Mouse (Mus musculus): ENCODE measurements around the gene Lhx4. TPM values are rescaled to one million over a fixed set of nuclear protein-coding genes. Genes with fewer than 3 reads are reported as not detected.

Gene Lhx4
- polyA plus RNA-seq, 1 experiment from 2014 or later: 0.12 TPM

DNA sequence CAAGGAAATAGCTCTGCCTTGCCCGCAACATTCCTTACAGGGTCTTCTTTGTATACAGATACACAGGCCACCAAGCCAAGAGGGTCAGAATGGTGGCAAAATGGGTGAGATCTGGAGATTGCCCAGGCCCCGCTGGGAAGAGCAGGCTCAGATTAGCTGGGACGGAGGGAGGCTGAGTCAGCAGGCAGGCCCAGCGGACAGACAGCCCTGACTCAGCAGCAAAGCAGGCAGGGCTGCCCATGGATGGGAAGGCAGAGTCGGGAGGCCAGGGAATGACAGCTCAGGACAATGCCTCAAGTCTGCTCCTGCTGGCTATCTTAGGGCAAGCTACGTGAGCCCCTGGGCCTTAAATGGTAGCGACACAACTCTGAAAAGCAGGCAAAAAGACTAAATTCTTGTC, 34.4 kb upstream of the Lhx4 start:
- peaks cover 34% of the 10 kb centered on the region for H3K36me3 ChIP-seq (ENCODE audit: control insufficient read depth, insufficient read depth, low read length)
- 68% methylated on average over 7 of the region's 7 CpGs for WGBS

DNA sequence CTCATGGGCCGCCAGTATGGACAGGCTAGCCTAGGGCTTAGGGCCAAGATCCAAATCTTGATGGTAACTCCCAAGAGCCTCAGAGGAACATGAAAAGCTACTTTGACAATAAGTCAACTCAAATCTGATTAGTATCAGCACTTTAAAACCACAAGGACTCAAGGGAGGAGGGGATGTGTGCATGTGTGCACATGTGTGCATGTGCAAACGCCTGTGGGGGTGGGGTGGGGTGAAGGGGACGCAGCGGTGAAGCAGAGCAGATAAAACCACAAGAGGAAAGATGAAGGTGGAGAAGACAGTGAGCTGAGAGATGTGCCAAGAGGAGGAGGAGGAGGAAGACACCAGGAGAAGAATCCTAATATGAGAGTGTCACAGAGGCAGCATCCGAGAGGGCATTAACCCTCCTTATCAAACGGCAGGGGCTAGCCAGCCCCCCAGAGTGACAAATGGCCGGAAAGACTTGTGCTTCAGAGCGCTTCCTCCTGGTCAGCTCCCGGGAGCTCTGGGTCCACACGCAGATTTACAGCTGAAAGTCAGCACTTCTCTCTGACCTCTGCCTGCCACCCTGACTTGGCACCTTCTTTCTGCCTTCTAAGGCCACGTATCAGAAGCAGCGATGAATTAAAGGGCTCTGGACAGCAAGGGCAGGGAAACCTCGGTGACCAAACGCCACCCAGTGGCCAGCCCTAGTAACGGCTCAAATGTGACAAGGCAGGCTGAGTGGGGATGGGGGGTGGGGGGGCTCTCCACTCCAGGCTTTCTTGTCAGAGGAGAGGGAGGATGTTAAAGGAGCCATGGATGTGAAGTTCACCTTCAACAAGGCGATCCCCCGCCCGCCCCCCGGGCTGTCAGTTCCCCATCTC, 33.1 kb upstream of the Lhx4 start:
- 35% methylated on average over 19 of the region's 19 CpGs for WGBS
- no peak for ATAC-seq (ENCODE audit: insufficient number of reproducible peaks, insufficient read depth, low FRiP score, low read depth)
- H3K9me3 ChIP-seq (ENCODE audit: control insufficient read depth, low read depth, low read length): no peaks in the 10 kb centered on the region
- no peak overlapping the region for H3K27ac ChIP-seq (ENCODE audit: low read length)
- no peaks in the 10 kb centered on the region for H3K27me3 ChIP-seq (ENCODE audit: control insufficient read depth, insufficient read depth, low read length)
- no peak overlapping the region for H3K4me2 ChIP-seq (replicated peaks; ENCODE audit: low read depth, low read length)
- H3K9ac ChIP-seq (replicated peaks; ENCODE audit: low read depth, low read length): no peak overlapping the region
- H3K4me3 ChIP-seq (ENCODE audit: low read depth, low read length): no peak overlapping the region
- H3K4me1 ChIP-seq (ENCODE audit: control insufficient read depth, insufficient read depth, low read length): no peaks in the 10 kb centered on the region
- peaks cover 27% of the 10 kb centered on the region for H3K36me3 ChIP-seq (ENCODE audit: control insufficient read depth, insufficient read depth, low read length)

More for the DNA sequence above, 34.4 kb upstream of the Lhx4 start:
- ATAC-seq (ENCODE audit: insufficient number of reproducible peaks, insufficient read depth, low FRiP score, low read depth): no peak
- Histone ChIP-seq H3K9ac (replicated peaks; ENCODE audit: low read depth, low read length) (no peak overlapping the region), H3K27me3 (ENCODE audit: control insufficient read depth, insufficient read depth, low read length) (no peaks in the 10 kb centered on the region), H3K27ac (ENCODE audit: low read length) (no peak overlapping the region), H3K4me2 (replicated peaks; ENCODE audit: low read depth, low read length) (no peak overlapping the region), H3K4me1 (ENCODE audit: control insufficient read depth, insufficient read depth, low read length) (no peaks in the 10 kb centered on the region), H3K4me3 (ENCODE audit: low read depth, low read length) (no peak overlapping the region), H3K9me3 (ENCODE audit: control insufficient read depth, low read depth, low read length) (no peaks in the 10 kb centered on the region)

DNA sequence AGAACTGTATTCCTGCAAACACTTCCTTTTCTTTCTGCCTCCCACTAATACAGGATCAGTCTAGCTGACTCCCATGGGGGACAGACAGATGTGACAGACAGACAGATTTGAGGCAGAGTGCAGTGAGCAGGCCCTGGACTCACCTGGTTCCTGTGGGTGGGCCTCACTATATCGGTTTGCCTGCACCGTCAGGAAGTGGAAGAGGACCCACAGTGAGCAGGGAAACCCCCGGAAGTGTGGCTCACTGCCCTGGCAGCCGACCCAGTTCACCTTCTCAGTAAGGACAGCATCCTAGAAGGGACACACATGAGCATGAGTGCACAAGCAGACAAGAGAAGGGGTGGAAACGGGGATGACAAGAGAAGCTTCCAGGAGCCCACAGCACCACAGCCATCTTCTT, 30.9 kb upstream of the Lhx4 start:
- 74% methylated on average over 5 of the region's 5 CpGs for WGBS
- no peak overlapping the region for H3K4me2 ChIP-seq (replicated peaks; ENCODE audit: low read depth, low read length)
- H3K4me3 ChIP-seq (ENCODE audit: low read depth, low read length): no peak overlapping the region
- H3K4me1 ChIP-seq (ENCODE audit: control insufficient read depth, insufficient read depth, low read length): no peaks in the 10 kb centered on the region
- peaks cover 14% of the 10 kb centered on the region for H3K36me3 ChIP-seq (ENCODE audit: control insufficient read depth, insufficient read depth, low read length)
- H3K9me3 ChIP-seq (ENCODE audit: control insufficient read depth, low read depth, low read length): no peaks in the 10 kb centered on the region
- H3K27ac ChIP-seq (ENCODE audit: low read length): no peak overlapping the region
- no peak overlapping the region for H3K9ac ChIP-seq (replicated peaks; ENCODE audit: low read depth, low read length)
- ATAC-seq (ENCODE audit: insufficient number of reproducible peaks, insufficient read depth, low FRiP score, low read depth): no peak
- no peaks in the 10 kb centered on the region for H3K27me3 ChIP-seq (ENCODE audit: control insufficient read depth, insufficient read depth, low read length)

DNA sequence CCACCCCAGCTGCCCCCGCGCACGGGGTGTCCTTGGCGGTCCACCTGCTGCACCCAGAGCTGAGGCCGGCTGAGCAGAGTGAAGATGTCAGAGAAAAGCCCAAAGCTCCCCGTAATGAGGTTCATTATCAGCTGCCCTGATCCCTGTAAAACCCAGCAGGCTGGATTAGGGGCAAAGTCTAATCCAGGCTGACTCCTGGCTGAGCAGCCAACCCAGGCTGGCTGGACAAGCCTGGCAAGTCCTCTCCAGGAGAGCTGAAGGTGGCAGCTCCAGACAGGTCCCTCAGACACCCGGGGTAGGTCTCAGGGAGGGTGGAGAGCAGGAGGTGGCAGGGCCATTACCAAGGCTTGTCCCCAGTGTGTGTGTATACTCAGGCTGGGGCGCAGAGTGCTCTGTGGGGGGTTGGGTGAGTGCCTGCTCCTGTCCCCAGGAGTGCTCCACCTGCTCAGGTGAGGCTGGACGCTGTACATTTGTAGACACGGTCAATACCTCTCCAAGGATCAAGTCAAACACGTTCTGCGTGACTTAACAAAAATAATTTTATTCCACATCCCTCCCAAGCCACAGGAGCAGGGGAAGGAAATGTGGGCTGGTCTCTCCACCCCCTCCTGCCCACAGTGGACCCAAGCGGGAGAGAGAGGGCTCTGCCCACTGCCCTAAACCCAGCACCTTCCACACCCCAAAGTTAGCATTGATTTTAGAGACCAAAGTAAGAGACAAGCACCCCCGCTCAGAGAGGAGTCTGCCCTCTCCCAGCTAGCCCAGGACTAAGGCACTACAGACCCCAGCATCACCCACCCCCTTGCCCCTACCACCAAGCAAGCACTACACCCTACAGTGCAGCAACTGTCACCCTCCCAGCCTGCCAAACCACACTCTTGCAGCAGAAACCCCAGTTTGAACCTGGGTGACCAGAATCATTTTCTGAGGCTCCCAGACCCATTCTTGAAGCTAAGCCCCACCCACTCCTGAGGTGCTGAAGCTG, 26.4 kb upstream of the Lhx4 start:
- ATAC-seq (ENCODE audit: insufficient number of reproducible peaks, insufficient read depth, low FRiP score, low read depth): peak; percentile 77
- H3K9me3 ChIP-seq (ENCODE audit: control insufficient read depth, low read depth, low read length): no peaks in the 10 kb centered on the region
- H3K9ac ChIP-seq (replicated peaks; ENCODE audit: low read depth, low read length): no peak overlapping the region
- no peak overlapping the region for H3K4me3 ChIP-seq (ENCODE audit: low read depth, low read length)
- H3K27me3 ChIP-seq (ENCODE audit: control insufficient read depth, insufficient read depth, low read length): no peaks in the 10 kb centered on the region
- H3K36me3 ChIP-seq (ENCODE audit: control insufficient read depth, insufficient read depth, low read length): peaks cover 9% of the 10 kb centered on the region
- WGBS: 58% methylated on average over 14 of the region's 14 CpGs
- H3K27ac ChIP-seq (ENCODE audit: low read length): no peak overlapping the region
- H3K4me2 ChIP-seq (replicated peaks; ENCODE audit: low read depth, low read length): no peak overlapping the region
- H3K4me1 ChIP-seq (ENCODE audit: control insufficient read depth, insufficient read depth, low read length): no peaks in the 10 kb centered on the region

DNA sequence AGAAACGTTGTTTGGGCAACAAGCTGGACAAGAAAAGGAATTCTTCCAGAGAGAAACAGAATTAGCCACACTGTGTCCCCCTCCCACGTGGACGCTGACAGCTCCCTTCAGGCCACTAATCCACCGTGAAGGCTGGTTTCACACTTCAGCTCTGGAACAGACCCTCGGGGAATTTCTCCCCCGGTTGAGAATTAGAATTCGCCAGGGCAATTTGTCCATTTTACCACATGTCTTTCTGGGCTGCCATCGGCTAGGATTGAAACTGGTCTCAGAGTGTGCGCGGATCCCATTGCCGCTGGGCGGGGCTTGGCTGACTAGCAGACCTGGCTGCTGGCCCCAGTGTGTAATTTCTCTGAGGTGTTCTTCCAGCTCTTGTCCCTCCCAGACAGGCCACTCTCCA, 7.7 kb upstream of the Lhx4 start:
- Histone ChIP-seq H3K36me3 (ENCODE audit: control insufficient read depth, insufficient read depth, low read length) (no peaks in the 10 kb centered on the region), H3K4me1 (ENCODE audit: control insufficient read depth, insufficient read depth, low read length) (no peaks in the 10 kb centered on the region), H3K4me2 (replicated peaks; ENCODE audit: low read depth, low read length) (no peak overlapping the region), H3K27ac (ENCODE audit: low read length) (no peak overlapping the region), H3K9me3 (ENCODE audit: control insufficient read depth, low read depth, low read length) (no peaks in the 10 kb centered on the region), H3K9ac (replicated peaks; ENCODE audit: low read depth, low read length) (no peak overlapping the region), H3K4me3 (ENCODE audit: low read depth, low read length) (no peak overlapping the region), H3K27me3 (ENCODE audit: control insufficient read depth, insufficient read depth, low read length) (no peaks in the 10 kb centered on the region)
- no peak for ATAC-seq (ENCODE audit: insufficient number of reproducible peaks, insufficient read depth, low FRiP score, low read depth)
- 72% methylated on average over 12 of the region's 12 CpGs for WGBS

DNA sequence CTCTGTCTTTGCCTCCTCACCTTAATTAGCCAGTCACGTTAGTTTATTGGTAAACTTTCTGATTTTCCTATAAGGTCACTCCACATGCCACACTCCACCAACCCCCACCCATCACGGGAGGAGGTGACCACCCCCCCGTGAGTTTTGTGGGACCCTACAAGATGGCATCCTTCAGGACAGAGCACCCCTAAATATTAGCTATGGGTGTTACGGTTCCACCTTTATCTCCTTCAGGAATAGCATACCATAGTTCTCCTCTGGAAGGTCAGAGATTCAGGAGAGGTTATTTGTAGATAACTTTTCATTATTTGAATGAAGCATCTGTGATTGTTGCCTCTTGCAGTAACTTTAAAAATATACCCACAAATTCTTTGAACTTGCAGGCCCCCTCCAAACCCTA, 7.2 kb upstream of the Lhx4 start:
- Histone ChIP-seq H3K4me2 (replicated peaks; ENCODE audit: low read depth, low read length) (no peak overlapping the region), H3K9me3 (ENCODE audit: control insufficient read depth, low read depth, low read length) (no peaks in the 10 kb centered on the region), H3K4me1 (ENCODE audit: control insufficient read depth, insufficient read depth, low read length) (no peaks in the 10 kb centered on the region), H3K27ac (ENCODE audit: low read length) (no peak overlapping the region), H3K9ac (replicated peaks; ENCODE audit: low read depth, low read length) (no peak overlapping the region), H3K36me3 (ENCODE audit: control insufficient read depth, insufficient read depth, low read length) (no peaks in the 10 kb centered on the region), H3K4me3 (ENCODE audit: low read depth, low read length) (no peak overlapping the region), H3K27me3 (ENCODE audit: control insufficient read depth, insufficient read depth, low read length) (no peaks in the 10 kb centered on the region)
- no peak for ATAC-seq (ENCODE audit: insufficient number of reproducible peaks, insufficient read depth, low FRiP score, low read depth)
- 88% methylated on average over 4 of the region's 4 CpGs for WGBS

DNA sequence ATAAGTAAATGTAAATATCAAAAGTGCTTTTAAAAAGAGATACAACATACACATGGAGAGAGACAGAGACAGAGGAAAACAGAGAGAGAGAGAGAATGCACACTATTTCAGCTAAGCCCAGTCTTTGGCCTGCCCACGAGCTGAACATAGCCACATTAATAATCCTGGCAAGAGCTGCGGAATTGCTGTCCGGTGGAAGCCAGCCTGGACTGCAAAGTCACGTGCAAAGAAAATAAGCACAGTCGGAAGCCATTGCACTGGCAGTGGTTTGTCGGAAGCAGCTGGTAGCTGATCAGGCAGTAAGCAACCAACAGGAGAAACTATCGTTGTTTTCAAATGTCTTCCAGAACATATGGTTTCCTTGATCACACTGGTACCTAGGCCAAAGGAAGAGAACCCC, 6.1 kb upstream of the Lhx4 start:
- no peaks in the 10 kb centered on the region for H3K9me3 ChIP-seq (ENCODE audit: control insufficient read depth, low read depth, low read length)
- no peaks in the 10 kb centered on the region for H3K4me1 ChIP-seq (ENCODE audit: control insufficient read depth, insufficient read depth, low read length)
- H3K4me3 ChIP-seq (ENCODE audit: low read depth, low read length): no peak overlapping the region
- H3K27me3 ChIP-seq (ENCODE audit: control insufficient read depth, insufficient read depth, low read length): 0 out of 2 replicates have a peak, but pooled peaks cover under 1% of the 10 kb centered on the region
- no peak overlapping the region for H3K27ac ChIP-seq (ENCODE audit: low read length)
- no peak for ATAC-seq (ENCODE audit: insufficient number of reproducible peaks, insufficient read depth, low FRiP score, low read depth)
- H3K36me3 ChIP-seq (ENCODE audit: control insufficient read depth, insufficient read depth, low read length): no peaks in the 10 kb centered on the region
- H3K4me2 ChIP-seq (replicated peaks; ENCODE audit: low read depth, low read length): no peak overlapping the region
- WGBS: 52% methylated on average over 7 of the region's 7 CpGs
- no peak overlapping the region for H3K9ac ChIP-seq (replicated peaks; ENCODE audit: low read depth, low read length)

DNA sequence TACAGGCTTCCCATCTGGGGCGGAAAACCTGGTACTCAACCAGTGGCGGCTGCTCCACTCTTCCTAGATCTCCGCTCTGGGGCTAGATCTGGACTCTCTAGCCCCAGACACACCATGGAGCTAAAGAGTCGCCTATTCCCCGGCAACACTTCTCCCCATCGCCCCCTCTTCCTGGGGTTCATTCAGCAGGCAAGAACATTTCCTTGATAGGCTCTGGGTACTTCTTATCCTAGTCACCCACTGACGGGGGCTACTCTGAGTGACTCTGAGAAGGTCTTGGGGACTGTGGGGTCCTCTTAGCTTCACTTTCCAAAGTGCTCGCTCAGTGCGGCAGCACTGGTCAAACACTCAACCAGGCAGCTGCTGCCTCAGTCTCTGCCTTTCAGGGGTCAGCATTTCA, 1.9 kb upstream of the Lhx4 start:
- Histone ChIP-seq H3K4me1 (ENCODE audit: control insufficient read depth, insufficient read depth, low read length) (no peaks in the 10 kb centered on the region), H3K27ac (ENCODE audit: low read length) (no peak overlapping the region), H3K9me3 (ENCODE audit: control insufficient read depth, low read depth, low read length) (no peaks in the 10 kb centered on the region), H3K9ac (replicated peaks; ENCODE audit: low read depth, low read length) (no peak overlapping the region), H3K27me3 (ENCODE audit: control insufficient read depth, insufficient read depth, low read length) (peaks cover 18% of the 10 kb centered on the region), H3K4me3 (ENCODE audit: low read depth, low read length) (no peak overlapping the region), H3K4me2 (replicated peaks; ENCODE audit: low read depth, low read length) (no peak overlapping the region), H3K36me3 (ENCODE audit: control insufficient read depth, insufficient read depth, low read length) (no peaks in the 10 kb centered on the region)
- 73% methylated on average over 9 of the region's 9 CpGs for WGBS
- ATAC-seq (ENCODE audit: insufficient number of reproducible peaks, insufficient read depth, low FRiP score, low read depth): no peak
